Mouse (Mus musculus): Measurements from ENCODE around the gene Fsip1.

GRCm38 (mm10) chr2:118293583-118293982 is 36.8 kb upstream of the Fsip1 start:
- TF ChIP-seq CTCF (IDR thresholded peaks at IDR 0.05; ENCODE audit: low read depth) (no peak), EP300 (IDR thresholded peaks at IDR 0.05; ENCODE audit: low read depth) (no peak)

Measured in liver, embryonic 14.5 days (tissue).